Mouse (Mus musculus) bone marrow macrophage, adult 2 months (primary cell): ENCODE results near the gene Gpbp1.

ENCODE experiments used
- CTCF ChIP-seq: IDR thresholded peaks from 2 replicates; pipeline ENCODE4 v1.5.1; 2012; ENCODE audit warnings: low read depth, mild to moderate bottlenecking, low read length, moderate library complexity
- POLR2A ChIP-seq: IDR thresholded peaks from 2 replicates; pipeline ENCODE4 v1.6.1; 2012; ENCODE audit warnings: mild to moderate bottlenecking, low read depth, low read length, borderline replicate concordance

- no peak for TF ChIP-seq CTCF
- TF ChIP-seq POLR2A, result no peak
Measured at GRCm38 (mm10) chr13:111491046-111491756, 1.3 kb upstream of the Gpbp1 start.
